Mouse (Mus musculus) thymus, adult 2 months (tissue): ENCODE results near the gene Gins1. TPM values are rescaled to one million over a fixed set of nuclear protein-coding genes. Genes with fewer than 3 reads are reported as not detected.

Experiments used
- DNase-seq: peaks from one replicate; pipeline ENCODE4 v3.0.0; 2021
- H3K27ac ChIP-seq: fragments of 200-500 bp; 2 replicates; pipeline ENCODE4 v1.5.1; 2012; ENCODE audit warnings: low read length, control low read depth; ENCODE audit not compliant: control insufficient read depth, insufficient read depth
- H3K27me3 ChIP-seq: fragments of 200-500 bp; 2 replicates; pipeline ENCODE4 v1.6.1; 2012; ENCODE audit warnings: mild to moderate bottlenecking, low read length, moderate library complexity, mixed read lengths; ENCODE audit not compliant: control insufficient read depth, insufficient read depth
- H3K36me3 ChIP-seq: fragments of 200-500 bp; 2 replicates; pipeline ENCODE4 v1.6.1; 2012; ENCODE audit warnings: mild to moderate bottlenecking, low read length, moderate library complexity; ENCODE audit not compliant: control insufficient read depth, insufficient read depth
- H3K4me1 ChIP-seq: fragments of 200-500 bp; replicated peaks from 2 replicates; pipeline ENCODE4 v1.6.1; 2012; ENCODE audit warnings: low read length; ENCODE audit not compliant: control insufficient read depth, insufficient read depth
- H3K4me3 ChIP-seq: fragments of 200-500 bp; 2 replicates; pipeline ENCODE4 v1.5.1; 2012; ENCODE audit warnings: mild to moderate bottlenecking, low read length, control low read depth, moderate library complexity; ENCODE audit not compliant: control insufficient read depth, insufficient read depth
- CTCF ChIP-seq: fragments of 200-500 bp; IDR thresholded peaks from 2 replicates; pipeline ENCODE4 v1.5.1; 2012; ENCODE audit warnings: mild to moderate bottlenecking, control low read depth, low read length, moderate library complexity, borderline replicate concordance; ENCODE audit not compliant: control insufficient read depth, poor library complexity, insufficient read depth; ENCODE audit errors: extremely low read depth
- POLR2A ChIP-seq: fragments of 200-500 bp; IDR thresholded peaks from 2 replicates; pipeline ENCODE4 v1.6.1; 2012; ENCODE audit warnings: mild to moderate bottlenecking, low read length, control low read depth, moderate library complexity; ENCODE audit not compliant: control insufficient read depth, poor library complexity, insufficient read depth; ENCODE audit errors: extremely low read depth
- WGBS: fragments of 180-500 bp; shearing (Covaris S2); methylation state at CpG from one replicate; pipeline ENCODE4 v1.1.7; 2018; 5-methylcytosine and 5-hydroxymethylcytosine counted together
- polyA plus RNA-seq: library from polyadenylated mRNA; depleted of rRNA; stranded (reverse); fragments of >200 nt; gene quantifications from 2 replicates; pipeline ENCODE4 v1.2.3, GENCODE M21; 2012; rRNA removed

Gene Gins1
- polyA plus RNA-seq, result 10.8 and 12.3 TPM in 2 replicates

DNA sequence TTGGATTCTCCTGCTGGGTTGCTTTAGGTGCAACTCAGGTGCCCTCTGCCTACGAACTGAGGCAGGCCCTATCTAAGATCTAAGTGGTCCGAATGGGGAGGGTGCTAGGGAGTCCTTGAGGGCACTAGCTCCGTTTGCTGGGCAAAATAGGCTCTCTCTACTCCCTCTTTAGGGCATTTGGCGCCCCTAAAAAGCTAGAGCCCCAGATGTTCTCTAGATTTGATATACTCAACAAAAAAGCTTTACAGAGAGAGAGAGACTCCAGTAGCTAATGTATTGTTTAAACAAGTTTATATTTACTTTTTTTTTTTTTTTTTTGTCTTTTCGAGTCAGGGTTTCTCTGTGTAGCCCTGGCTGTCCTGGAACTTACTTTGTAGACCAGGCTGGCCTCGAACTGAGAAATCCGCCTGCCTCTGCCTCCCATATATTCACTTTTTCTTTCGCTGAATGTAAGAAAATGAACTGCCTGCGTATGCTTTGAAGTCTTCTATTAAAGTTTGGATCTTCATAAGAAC is at the start of gene Gins1:
TSS of gene Gins1 (plus strand) at position 465 of the 515 bp plus-strand sequence.
- TF ChIP-seq CTCF (no peak), POLR2A (no peak)
- H3K27me3 ChIP-seq, result no peaks in the 10 kb centered on the region
- H3K4me1 ChIP-seq, result peaks cover 7% of the 10 kb centered on the region
- no peak for DNase-seq
- peak within 1 kb of the TSS; percentile 61 for H3K27ac ChIP-seq
- no peaks in the 10 kb centered on the region for H3K36me3 ChIP-seq
- WGBS, result 40% methylated on average over 9 of the region's 9 CpGs
- H3K4me3 ChIP-seq, result peak within 1 kb of the TSS; percentile 83

DNA sequence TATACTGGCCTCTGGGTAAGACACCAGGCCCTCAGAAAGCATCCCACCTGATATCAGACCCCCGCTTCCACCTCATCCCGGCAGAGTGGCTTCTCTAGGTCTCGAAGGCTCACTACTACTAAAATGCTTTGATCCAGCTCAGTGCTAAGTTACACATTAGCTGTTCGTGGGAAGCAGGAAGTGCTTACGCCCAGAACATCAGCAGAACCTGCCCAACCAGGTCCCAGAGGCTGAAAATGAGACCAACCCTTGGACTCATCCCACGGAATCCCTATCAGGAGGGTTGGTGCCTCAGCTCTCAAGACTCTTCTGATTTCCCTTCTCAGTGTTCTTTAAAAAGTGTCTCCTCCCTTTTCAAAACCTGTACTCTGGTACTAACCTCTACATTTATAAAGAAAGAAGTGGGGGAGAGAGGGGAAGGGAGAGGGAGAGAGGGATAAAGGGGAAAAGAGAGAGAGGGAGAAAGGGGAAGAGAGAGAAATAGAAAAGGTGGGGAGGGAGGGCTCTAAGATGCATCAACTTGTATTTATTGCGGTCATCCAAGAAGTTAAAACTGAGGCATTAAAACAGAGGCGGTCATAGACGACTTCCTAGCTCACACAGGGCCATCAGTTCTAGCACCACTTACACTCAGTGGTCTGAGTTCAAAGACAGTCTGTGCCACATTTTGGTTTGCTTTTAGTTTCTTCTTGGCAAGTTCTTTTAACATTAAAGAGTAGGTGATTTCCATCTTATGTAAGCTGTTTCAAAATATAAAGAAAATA is 46.3 kb upstream of the Gins1 start:
- no peaks in the 10 kb centered on the region for H3K27me3 ChIP-seq
- no peaks in the 10 kb centered on the region for H3K4me1 ChIP-seq
- TF ChIP-seq CTCF, result no peak
- no peak for TF ChIP-seq POLR2A
- WGBS, result 89% methylated on average over 9 of the region's 9 CpGs
- H3K4me3 ChIP-seq, result no peak overlapping the region
- DNase-seq, result no peak
- no peaks in the 10 kb centered on the region for H3K36me3 ChIP-seq
- H3K27ac ChIP-seq, result no peak overlapping the region

DNA sequence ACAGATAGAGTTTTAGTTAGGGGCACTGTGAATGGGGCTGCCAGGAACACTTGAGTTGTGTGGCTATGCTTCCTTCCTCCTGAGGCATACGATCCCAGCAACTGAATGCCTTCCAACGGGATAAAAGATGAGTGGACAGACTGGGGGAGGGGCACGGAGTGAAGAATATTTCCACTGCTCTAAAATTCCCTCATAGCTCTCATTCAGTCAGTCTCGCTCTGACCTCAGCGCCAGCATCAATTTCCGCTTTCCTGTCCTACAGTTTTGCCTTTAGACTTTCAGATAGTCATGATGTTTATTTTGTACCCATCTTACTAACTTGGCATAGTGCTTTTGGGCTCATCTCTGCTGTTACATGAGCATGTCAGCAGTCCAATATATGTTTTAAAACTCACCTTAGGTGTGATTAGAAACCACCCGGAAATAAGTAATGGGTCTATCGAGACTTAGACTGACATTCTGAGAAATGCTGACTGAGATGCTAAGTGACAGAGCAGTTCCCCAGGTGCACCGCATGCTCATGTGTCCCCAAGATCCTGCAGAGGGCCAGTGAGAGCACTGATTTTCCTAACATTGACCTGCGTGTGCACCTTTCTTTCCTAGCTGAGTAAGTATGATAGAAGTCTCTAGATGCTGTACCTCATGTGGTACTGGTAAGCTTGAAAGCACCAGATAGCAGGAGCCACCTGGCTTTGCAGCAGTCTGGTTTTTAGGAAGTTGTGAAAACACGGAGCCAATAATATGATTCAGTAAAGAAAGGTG is 45.3 kb upstream of the Gins1 start:
- Histone ChIP-seq H3K36me3 (no peaks in the 10 kb centered on the region), H3K4me3 (no peak overlapping the region), H3K27me3 (no peaks in the 10 kb centered on the region), H3K4me1 (no peaks in the 10 kb centered on the region), H3K27ac (no peak overlapping the region)
- WGBS, result 91% methylated on average over 11 of the region's 11 CpGs
- no peak for TF ChIP-seq POLR2A
- TF ChIP-seq CTCF, result no peak
- DNase-seq, result no peak

DNA sequence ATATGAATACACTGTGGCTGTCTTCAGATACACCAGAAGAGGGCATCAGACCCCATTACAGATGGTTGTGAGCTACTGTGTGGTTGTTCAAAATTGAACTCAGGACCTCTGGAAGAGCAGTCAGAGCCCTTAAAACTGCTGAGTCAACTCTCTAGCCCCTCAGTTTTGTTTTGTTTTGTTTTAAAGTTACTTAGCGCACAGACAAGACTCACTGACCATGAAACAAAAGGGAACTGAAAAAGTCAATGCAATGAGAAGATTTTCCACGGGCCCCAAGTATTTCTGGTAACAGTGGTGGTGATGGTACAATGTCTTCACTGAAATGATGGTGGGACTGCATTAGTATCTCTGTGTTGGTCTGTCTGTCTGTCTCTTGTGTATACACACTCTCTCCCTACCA is 44.1 kb upstream of the Gins1 start:
- Histone ChIP-seq H3K36me3 (no peaks in the 10 kb centered on the region), H3K27me3 (no peaks in the 10 kb centered on the region), H3K4me3 (no peak overlapping the region), H3K4me1 (no peaks in the 10 kb centered on the region), H3K27ac (no peak overlapping the region)
- 87% methylated on average over 2 of the region's 2 CpGs for WGBS
- no peak for DNase-seq
- TF ChIP-seq CTCF (no peak), POLR2A (no peak)

DNA sequence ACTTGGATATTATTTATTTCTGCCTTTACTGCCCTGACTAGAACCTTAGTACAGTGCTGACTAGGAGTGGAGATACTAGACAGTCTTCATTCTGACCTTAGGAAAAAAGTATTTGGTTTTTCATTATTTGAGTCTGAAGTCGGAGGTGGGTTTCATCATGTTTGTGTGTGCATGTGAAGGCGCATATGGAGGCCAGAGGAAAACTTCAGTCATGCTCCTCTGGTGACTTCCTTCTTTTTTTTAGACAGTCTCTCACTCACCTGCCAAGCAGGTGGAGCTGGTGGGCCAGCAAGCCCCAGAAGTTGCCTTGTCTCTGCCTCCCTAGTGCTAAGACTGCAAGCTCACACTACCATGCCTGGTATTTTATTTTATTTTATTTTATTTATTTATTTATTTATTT is 38.2 kb upstream of the Gins1 start:
- TF ChIP-seq POLR2A (no peak), CTCF (no peak)
- 97% methylated on average over 2 of the region's 2 CpGs for WGBS
- Histone ChIP-seq H3K36me3 (no peaks in the 10 kb centered on the region), H3K4me3 (no peak overlapping the region), H3K27ac (no peak overlapping the region), H3K27me3 (no peaks in the 10 kb centered on the region), H3K4me1 (peaks cover 7% of the 10 kb centered on the region)
- DNase-seq, result no peak

DNA sequence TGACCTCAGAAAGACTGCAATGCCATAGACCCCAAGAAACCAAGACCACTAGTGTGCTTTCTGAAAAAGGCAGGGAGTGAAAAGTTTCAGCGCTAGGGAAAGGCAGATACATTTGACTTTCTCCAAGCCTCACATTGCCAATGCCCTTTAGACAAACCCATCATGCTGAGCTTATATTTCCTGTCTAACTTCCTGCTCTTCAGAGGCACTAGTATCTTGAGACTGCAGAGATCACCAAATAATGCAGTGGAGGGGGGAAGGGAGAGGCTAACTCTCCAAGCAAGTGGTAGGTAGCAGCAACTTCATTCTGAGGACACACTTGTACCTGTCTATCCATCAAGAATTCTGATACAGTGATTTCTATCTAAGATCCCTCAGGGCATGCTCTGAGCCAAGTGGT is 35.8 kb upstream of the Gins1 start:
- WGBS, result 41% methylated on average over 1 of the region's 1 CpGs
- Histone ChIP-seq H3K4me3 (no peak overlapping the region), H3K36me3 (no peaks in the 10 kb centered on the region), H3K27me3 (no peaks in the 10 kb centered on the region), H3K4me1 (peaks cover 7% of the 10 kb centered on the region), H3K27ac (peak overlapping the region; percentile 62)
- DNase-seq, result peak; percentile 17
- no peak for TF ChIP-seq CTCF
- no peak for TF ChIP-seq POLR2A

DNA sequence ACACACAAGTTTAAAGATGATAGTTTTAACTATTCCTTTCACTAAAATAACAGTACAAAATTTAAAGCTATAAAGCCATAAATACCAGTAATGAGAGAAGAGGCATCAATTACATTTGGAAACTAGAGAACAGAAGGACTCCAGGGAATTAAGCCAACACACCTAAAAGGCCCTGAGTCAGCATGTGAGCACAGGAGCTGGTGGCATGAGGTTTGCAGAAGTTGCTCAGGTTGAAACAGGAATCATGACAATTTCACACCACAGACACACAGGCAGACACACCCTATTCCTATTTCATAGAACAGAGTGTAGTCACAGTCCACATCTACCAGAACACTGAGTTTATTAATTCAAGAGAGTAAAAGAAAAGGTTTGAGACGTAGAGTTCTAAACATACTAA is 30.7 kb upstream of the Gins1 start:
- Histone ChIP-seq H3K27me3 (no peaks in the 10 kb centered on the region), H3K36me3 (no peaks in the 10 kb centered on the region), H3K4me3 (no peak overlapping the region), H3K4me1 (peaks cover 5% of the 10 kb centered on the region), H3K27ac (no peak overlapping the region)
- WGBS, result 93% methylated on average over 1 of the region's 1 CpGs
- no peak for TF ChIP-seq CTCF
- no peak for TF ChIP-seq POLR2A
- DNase-seq, result no peak
